Comparison of ENCODE assay signal across 7 mouse cellular contexts in the genomic region with DNA sequence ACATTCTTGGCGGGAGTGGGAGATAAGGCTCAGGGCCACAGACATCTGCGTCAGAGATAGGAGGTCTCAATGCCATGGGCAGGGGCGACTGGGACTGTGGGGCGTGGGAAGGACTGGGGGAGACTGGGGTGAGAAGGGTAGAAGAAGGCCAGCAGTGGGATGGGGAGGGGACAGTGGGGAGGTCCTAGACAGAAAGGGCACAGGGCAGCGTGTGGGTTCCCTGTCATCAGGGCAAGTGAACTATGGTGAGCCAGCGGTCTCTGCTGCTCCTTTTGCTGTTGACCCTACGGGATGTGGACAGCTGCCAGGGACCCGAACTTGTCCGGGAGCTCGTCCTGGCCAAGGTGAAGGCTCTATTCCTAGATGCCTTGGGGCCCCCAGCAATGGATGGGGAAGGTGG. TPM values are rescaled to one million over a fixed set of nuclear protein-coding genes. Genes with fewer than 3 reads are reported as not detected.
A peak's percentile ranks its signal among the peaks of the same experiment; 100 is the strongest.
DNase-seq lines count a peak whose midpoint lies in the region; ATAC-seq and TF ChIP-seq lines count a peak whose summit lies in the region.

TSS of gene Inha (plus strand) at position 72 of the 400 bp plus-strand sequence.

- H3K9me3 ChIP-seq in forebrain, embryonic 15.5 days, result no peaks in the 10 kb centered on the region
- H3K9me3 ChIP-seq in limb, embryonic 11.5 days (ENCODE audit: control insufficient read depth, low read length), result no peaks in the 10 kb centered on the region
- no peaks in the 10 kb centered on the region for H3K9me3 ChIP-seq in stomach, embryonic 16.5 days (replicated peaks; ENCODE audit: control insufficient read depth, low read length)

- no peak for ATAC-seq in forebrain, embryonic 15.5 days (replicated peaks)
- ATAC-seq in limb, embryonic 11.5 days (ENCODE audit: insufficient number of reproducible peaks, low FRiP score, low TSS enrichment, low read depth), result 0 out of 2 replicates have a peak, but pooled peaks have one; percentile 4
- no peak for ATAC-seq in stomach, embryonic 16.5 days (ENCODE audit: insufficient read depth, low FRiP score)

- no peak for TF ChIP-seq CTCF in layer of hippocampus, adult 2 months (conservative IDR thresholded peaks at IDR 0.05)

- H3K9ac ChIP-seq in forebrain, embryonic 15.5 days (replicated peaks), result peak within 1 kb of the TSS; percentile 93
- peak within 1 kb of the TSS; percentile 95 for H3K9ac ChIP-seq in limb, embryonic 11.5 days (ENCODE audit: low read length)
- H3K9ac ChIP-seq in stomach, embryonic 16.5 days (ENCODE audit: low read length), result peak within 1 kb of the TSS; percentile 83

- peak within 1 kb of the TSS; percentile 94 for H3K27ac ChIP-seq in layer of hippocampus, adult 2 months
- H3K27ac ChIP-seq in forebrain, embryonic 15.5 days (replicated peaks), result peak within 1 kb of the TSS; percentile 78
- H3K27ac ChIP-seq in limb, embryonic 11.5 days (replicated peaks; ENCODE audit: low read depth, low read length), result peak within 1 kb of the TSS; percentile 89
- H3K27ac ChIP-seq in stomach, embryonic 16.5 days (ENCODE audit: low read length), result peak within 1 kb of the TSS; percentile 89

- no peak for DNase-seq in layer of hippocampus, adult 2 months (ENCODE audit: low spot score in 2 of 2)
- DNase-seq in layer of hippocampus, adult 9-11 months, result no peak
- DNase-seq in adrenal gland, postnatal 36 days, result peak; percentile 36 to 42
- no peak for DNase-seq in limb, embryonic 11.5 days (ENCODE audit: low spot score)
- no peak for DNase-seq in spleen, postnatal 10 days (ENCODE audit: low spot score in 2 of 2)

- peak within 1 kb of the TSS; percentile 84 for H3K4me3 ChIP-seq in layer of hippocampus, adult 2 months
- H3K4me3 ChIP-seq in forebrain, embryonic 15.5 days, result peak within 1 kb of the TSS; percentile 88
- peak within 1 kb of the TSS; percentile 92 for H3K4me3 ChIP-seq in limb, embryonic 11.5 days (ENCODE audit: low read depth, low read length)
- H3K4me3 ChIP-seq in stomach, embryonic 16.5 days (replicated peaks; ENCODE audit: low read length), result peak within 1 kb of the TSS; percentile 90

- 80% methylated on average over 9 of the region's 10 CpGs for WGBS in forebrain, embryonic 15.5 days
- 75% methylated on average over 10 of the region's 10 CpGs for WGBS in limb, embryonic 11.5 days
- 55% methylated on average over 10 of the region's 10 CpGs for WGBS in stomach, embryonic 16.5 days

- peaks cover 28% of the 10 kb centered on the region for H3K4me1 ChIP-seq in forebrain, embryonic 15.5 days
- H3K4me1 ChIP-seq in limb, embryonic 11.5 days (ENCODE audit: control insufficient read depth, insufficient read depth, low read length), result peaks cover 28% of the 10 kb centered on the region
- peaks cover 39% of the 10 kb centered on the region for H3K4me1 ChIP-seq in stomach, embryonic 16.5 days (ENCODE audit: control insufficient read depth, insufficient read depth, low read length)

- H3K27me3 ChIP-seq in forebrain, embryonic 15.5 days, result no peaks in the 10 kb centered on the region
- peaks cover 2% of the 10 kb centered on the region; the same call in 1 of the 2 replicates for H3K27me3 ChIP-seq in limb, embryonic 11.5 days (ENCODE audit: control insufficient read depth, insufficient read depth, low read length)
- H3K27me3 ChIP-seq in stomach, embryonic 16.5 days (ENCODE audit: control insufficient read depth, insufficient read depth, low read length), result no peaks in the 10 kb centered on the region

- H3K36me3 ChIP-seq in forebrain, embryonic 15.5 days, result no peaks in the 10 kb centered on the region
- H3K36me3 ChIP-seq in limb, embryonic 11.5 days (ENCODE audit: control insufficient read depth, insufficient read depth, low read length), result peaks cover 6% of the 10 kb centered on the region
- 0 out of 2 replicates have a peak, but pooled peaks cover 3% of the 10 kb centered on the region for H3K36me3 ChIP-seq in stomach, embryonic 16.5 days (ENCODE audit: control insufficient read depth, insufficient read depth, low read length)

- peak within 1 kb of the TSS; percentile 91 for H3K4me2 ChIP-seq in forebrain, embryonic 15.5 days (replicated peaks)
- H3K4me2 ChIP-seq in limb, embryonic 11.5 days (ENCODE audit: low read depth, severe bottlenecking), result peak within 1 kb of the TSS; percentile 96
- H3K4me2 ChIP-seq in stomach, embryonic 16.5 days (ENCODE audit: low read depth, low read length), result peak within 1 kb of the TSS; percentile 96

RNA-seq across cellular contexts. Expression of gene Inha, which starts in this region (rescaled TPM):
- 10 to 100 TPM; 15.3 to 16.5 TPM for total RNA-seq in layer of hippocampus, adult 2 months (2021)
- 10 to 100 TPM; 21.8 to 34.7 TPM for total RNA-seq in adrenal gland, postnatal 36 days (2021)
- 13.8 and 15.0 TPM in 2 replicates for polyA plus RNA-seq in forebrain, embryonic 15.5 days (2015; fragmentation: Nextera tagmentation; extraction: Ambion mirVana)
- 1.3 and 2.3 TPM in 2 replicates for polyA plus RNA-seq in limb, embryonic 11.5 days (2014; fragmentation: Nextera tagmentation; extraction: Ambion mirVana)
- polyA plus RNA-seq in stomach, embryonic 16.5 days (2015; fragmentation: Nextera tagmentation; extraction: Ambion mirVana), result 7.4 and 8.3 TPM in 2 replicates

Comparison
In these comparisons a context has a peak if more than half of its experiments do, and no peak if none do; other contexts are left out.
1. DNase-seq: peak in adrenal gland, postnatal 36 days (2 of 2); none in layer of hippocampus, adult 2 months (0 of 2), layer of hippocampus, adult 9-11 months (single experiment), limb, embryonic 11.5 days (single experiment) and spleen, postnatal 10 days (0 of 2).
2. Peak in every context shown above with its lines, with median percentiles within 50 percentile points of each other: H3K27ac ChIP-seq, H3K4me3 ChIP-seq, H3K4me2 ChIP-seq and H3K9ac ChIP-seq.